Mouse (Mus musculus) MEL (cell line): Measurements from ENCODE around the gene C1ql1. TPM values are rescaled to one million over a fixed set of nuclear protein-coding genes. Genes with fewer than 3 reads are reported as not detected.

ENCODE experiments used
- DNase-seq: peaks from one replicate; pipeline ENCODE4 v3.0.0; 2011; ENCODE audit warnings: low read depth, low spot score
- H3K27ac ChIP-seq: 2 replicates; pipeline ENCODE4 v1.5.1; 2012; ENCODE audit warnings: low read depth, mild to moderate bottlenecking, control low read depth, low read length, moderate library complexity; ENCODE audit not compliant: control insufficient read depth
- H3K27me3 ChIP-seq, 2 experiments: fragments of 150-350 bp in 1 of 2; sonication (generic) in 1 of 2; 2 replicates each; pipeline ENCODE4 v1.6.1; 2012; ENCODE audit warnings: low read length in 2 of 2, mild to moderate bottlenecking in 2 of 2, improper control_type of control experiment in 1 of 2, moderate library complexity in 1 of 2; ENCODE audit not compliant: insufficient read depth in 2 of 2, control insufficient read depth in 1 of 2
- H3K36me3 ChIP-seq, 2 experiments: 2 replicates each; pipeline ENCODE4 v1.6.1; 2012 to 2014; ENCODE audit warnings: low read length in 2 of 2, improper control_type of control experiment in 1 of 2, inconsistent platforms in 1 of 2, mild to moderate bottlenecking in 1 of 2; ENCODE audit not compliant: insufficient read depth in 2 of 2, control insufficient read depth in 1 of 2
- H3K4me1 ChIP-seq, 2 experiments: fragments of 150-350 bp in 1 of 2; sonication (generic) in 1 of 2; 2 replicates each; pipeline ENCODE4 v1.6.1; 2012; ENCODE audit warnings: low read length in 2 of 2, improper control_type of control experiment in 1 of 2, mild to moderate bottlenecking in 1 of 2; ENCODE audit not compliant: insufficient read depth in 2 of 2, control insufficient read depth in 1 of 2
- H3K4me3 ChIP-seq, 2 experiments: fragments of 150-350 bp in 1 of 2; sonication (generic) in 1 of 2; 2 replicates each; pipeline ENCODE4 v1.5.1; 2012; ENCODE audit warnings: low read depth in 2 of 2, low read length in 2 of 2, mild to moderate bottlenecking in 2 of 2, moderate library complexity in 2 of 2, control low read depth in 1 of 2, improper control_type of control experiment in 1 of 2; ENCODE audit not compliant: control insufficient read depth in 1 of 2, insufficient read depth in 1 of 2
- H3K79me2 ChIP-seq: 2 replicates; pipeline ENCODE4 v1.6.1; 2012; ENCODE audit warnings: mild to moderate bottlenecking, low read length, moderate library complexity; ENCODE audit not compliant: control insufficient read depth, poor library complexity, insufficient read depth
- H3K9ac ChIP-seq: 2 replicates; pipeline ENCODE4 v1.6.1; 2012; ENCODE audit warnings: low read depth, mild to moderate bottlenecking, control low read depth, low read length, moderate library complexity; ENCODE audit not compliant: control insufficient read depth, poor library complexity, severe bottlenecking
- H3K9me3 ChIP-seq: fragments of 150-350 bp; sonication (generic); replicated peaks from 2 replicates; pipeline ENCODE4 v1.6.1; 2012; ENCODE audit warnings: mild to moderate bottlenecking, low read length, improper control_type of control experiment, moderate library complexity; ENCODE audit not compliant: insufficient read depth
- BHLHE40 ChIP-seq: IDR thresholded peaks from 2 replicates; pipeline ENCODE4 v1.6.1; 2012; ENCODE audit warnings: low read depth, mild to moderate bottlenecking, inconsistent platforms, low read length, improper control_type of control experiment, borderline replicate concordance
- CHD2 ChIP-seq: IDR thresholded peaks from 2 replicates; pipeline ENCODE4 v1.6.1; 2011; ENCODE audit warnings: low read length, improper control_type of control experiment
- EP300 ChIP-seq, 2 experiments: IDR thresholded peaks; 2 replicates each; pipeline ENCODE4 v1.6.1; 2011; ENCODE audit warnings: improper control_type of control experiment in 2 of 2, low read length in 2 of 2, low read depth in 1 of 2, mild to moderate bottlenecking in 1 of 2
- JUND ChIP-seq: IDR thresholded peaks from 2 replicates; pipeline ENCODE4 v1.6.1; 2011; ENCODE audit warnings: low read depth, mild to moderate bottlenecking, improper control_type of control experiment, low read length
- MAX ChIP-seq: IDR thresholded peaks from 2 replicates; pipeline ENCODE4 v1.6.1; 2011; ENCODE audit warnings: low read length, improper control_type of control experiment
- MEF2A ChIP-seq: IDR thresholded peaks from 2 replicates; pipeline ENCODE4 v1.6.1; 2014; ENCODE audit warnings: low read depth, mild to moderate bottlenecking, inconsistent platforms, low read length, improper control_type of control experiment; ENCODE audit not compliant: poor library complexity, insufficient replicate concordance, severe bottlenecking; ENCODE audit errors: extremely low read depth
- MXI1 ChIP-seq: IDR thresholded peaks from 2 replicates; pipeline ENCODE4 v1.6.1; 2011; ENCODE audit warnings: mild to moderate bottlenecking, low read depth, low read length, improper control_type of control experiment
- MYB ChIP-seq: IDR thresholded peaks from 2 replicates; pipeline ENCODE4 v1.6.1; 2011; ENCODE audit warnings: mild to moderate bottlenecking, low read depth, low read length, improper control_type of control experiment
- NELFE ChIP-seq: IDR thresholded peaks from 2 replicates; pipeline ENCODE4 v1.6.1; 2011; ENCODE audit warnings: low read depth, low read length, improper control_type of control experiment
- POLR2A ChIP-seq, 2 experiments: IDR thresholded peaks; 2 replicates each; pipeline ENCODE4 v1.6.1; 2011 to 2012; ENCODE audit warnings: low read length in 2 of 2, mild to moderate bottlenecking in 2 of 2, control low read depth in 1 of 2, improper control_type of control experiment in 1 of 2, low read depth in 1 of 2, moderate library complexity in 1 of 2; ENCODE audit not compliant: control insufficient read depth in 1 of 2, insufficient read depth in 1 of 2, poor library complexity in 1 of 2
- POLR2AphosphoS2 ChIP-seq: IDR thresholded peaks from 2 replicates; pipeline ENCODE4 v1.6.1; 2011; ENCODE audit warnings: low read length, improper control_type of control experiment
- RAD21 ChIP-seq: IDR thresholded peaks from 2 replicates; pipeline ENCODE4 v1.6.1; 2011; ENCODE audit warnings: mild to moderate bottlenecking, low read depth, low read length, improper control_type of control experiment
- SMC3 ChIP-seq: IDR thresholded peaks from 2 replicates; pipeline ENCODE4 v1.6.1; 2011; ENCODE audit warnings: low read depth, low read length, improper control_type of control experiment
- TAL1 ChIP-seq: IDR thresholded peaks from 2 replicates; pipeline ENCODE4 v1.6.1; 2012; ENCODE audit warnings: mild to moderate bottlenecking, inconsistent platforms, low read length, moderate library complexity, mixed read lengths
- TCF12 ChIP-seq: IDR thresholded peaks from 2 replicates; pipeline ENCODE4 v1.6.1; 2014; ENCODE audit warnings: low read depth, mild to moderate bottlenecking, inconsistent platforms, low read length, improper control_type of control experiment, moderate library complexity
- UBTF ChIP-seq: IDR thresholded peaks from 2 replicates; pipeline ENCODE4 v1.6.1; 2012; ENCODE audit warnings: low read depth, mild to moderate bottlenecking, inconsistent platforms, low read length, improper control_type of control experiment, moderate library complexity, borderline replicate concordance; ENCODE audit not compliant: insufficient read depth
- USF1 ChIP-seq: IDR thresholded peaks from 2 replicates; pipeline ENCODE4 v1.6.1; 2014; ENCODE audit warnings: low read depth, mild to moderate bottlenecking, inconsistent platforms, low read length, improper control_type of control experiment, moderate library complexity
- ZKSCAN1 ChIP-seq: IDR thresholded peaks from 2 replicates; pipeline ENCODE4 v1.6.1; 2012; ENCODE audit warnings: low read depth, mild to moderate bottlenecking, inconsistent platforms, low read length, improper control_type of control experiment, moderate library complexity
- ZMIZ1 ChIP-seq: IDR thresholded peaks from 2 replicates; pipeline ENCODE4 v1.6.1; 2012; ENCODE audit warnings: low read depth, mild to moderate bottlenecking, inconsistent platforms, low read length, improper control_type of control experiment, moderate library complexity
- polyA plus RNA-seq, 2 experiments: library from polyadenylated mRNA; stranded (reverse) in 1 of 2; unstranded in 1 of 2; fragments of >175 nt in 1 of 2; fragments of >200 nt in 1 of 2; gene quantifications; 2 replicates each; pipeline versions ENCODE4 v1.2.1 to v1.2.4; 2012; ENCODE audit warnings: low replicate concordance in 2 of 2, low read depth in 1 of 2; ENCODE audit not compliant: insufficient read length in 2 of 2, insufficient read depth in 1 of 2, missing spikeins in 1 of 2
- total RNA-seq: library from RNA; depleted of rRNA; stranded (reverse); fragments of 300-350 nt; gene quantifications from 2 replicates; pipeline ENCODE4 v1.2.3, GENCODE M21; 2012

The C1ql1 gene
- total and polyA plus RNA-seq, 3 experiments = not detected

GRCm38 (mm10) chr11:102964547-102965091 lies 18.1 kb upstream of the C1ql1 start:
- H3K9me3 ChIP-seq = no peaks in the 10 kb centered on the region
- TF ChIP-seq TAL1 (no peak), MXI1 (no peak), BHLHE40 (no peak), UBTF (no peak), USF1 (no peak), RAD21 (no peak), POLR2A (IDR thresholded peaks at IDR 0.05; ENCODE audit: control insufficient read depth in 1 of 2, insufficient read depth in 1 of 2, low read depth in 1 of 2, low read length in 2 of 2, poor library complexity in 1 of 2) (no peak), NELFE (no peak), EP300 (IDR thresholded peaks at IDR 0.05; ENCODE audit: low read depth in 1 of 2, low read length in 2 of 2) (no peak), MEF2A (no peak), MAX (no peak), POLR2AphosphoS2 (no peak), SMC3 (no peak), ZMIZ1 (no peak), JUND (no peak), TCF12 (no peak), CHD2 (no peak)

GRCm38 (mm10) chr11:102963855-102964546 lies 17.5 kb upstream of the C1ql1 start:
- Histone ChIP-seq H3K27me3 (peaks cover 13 to 16% of the 10 kb centered on the region in 2 experiments), H3K9ac (no peak overlapping the region)
- TF ChIP-seq MYB (no peak), POLR2A (IDR thresholded peaks at IDR 0.05; ENCODE audit: control insufficient read depth in 1 of 2, insufficient read depth in 1 of 2, low read depth in 1 of 2, low read length in 2 of 2, poor library complexity in 1 of 2) (no peak), ZKSCAN1 (no peak), MEF2A (no peak)

More at GRCm38 (mm10) chr11:102964547-102965091, 18.1 kb upstream of the C1ql1 start:
- Histone ChIP-seq H3K4me1 (no peaks in the 10 kb centered on the region), H3K9ac (no peak overlapping the region), H3K79me2 (no peaks in the 10 kb centered on the region), H3K36me3 (no peaks in the 10 kb centered on the region), H3K4me3 (no peak overlapping the region), H3K27ac (no peak overlapping the region), H3K27me3 (peaks cover 13 to 21% of the 10 kb centered on the region in 2 experiments)
- no peak for DNase-seq

More at GRCm38 (mm10) chr11:102963855-102964546, 17.5 kb upstream of the C1ql1 start:
- no peak overlapping the region for H3K27ac ChIP-seq
- H3K9me3 ChIP-seq = no peaks in the 10 kb centered on the region
- no peaks in the 10 kb centered on the region for H3K36me3 ChIP-seq
- no peak for DNase-seq
- no peak overlapping the region for H3K4me3 ChIP-seq
- no peaks in the 10 kb centered on the region for H3K79me2 ChIP-seq
- H3K4me1 ChIP-seq = no peaks in the 10 kb centered on the region
